Mouse (Mus musculus) cerebellum, adult 2 months (tissue): ENCODE results near the gene Ankmy1.

ENCODE experiments used
- CTCF ChIP-seq: fragments of 200-500 bp; IDR thresholded peaks from 2 replicates; pipeline ENCODE4 v1.5.1; 2011; ENCODE audit warnings: low read depth, mild to moderate bottlenecking, control low read depth, low read length, moderate library complexity, borderline replicate concordance; ENCODE audit not compliant: insufficient read depth
- POLR2A ChIP-seq: fragments of 200-500 bp; IDR thresholded peaks from 2 replicates; pipeline ENCODE4 v1.6.1; 2011; ENCODE audit warnings: low read length, control low read depth, borderline replicate concordance; ENCODE audit not compliant: insufficient read depth

DNA sequence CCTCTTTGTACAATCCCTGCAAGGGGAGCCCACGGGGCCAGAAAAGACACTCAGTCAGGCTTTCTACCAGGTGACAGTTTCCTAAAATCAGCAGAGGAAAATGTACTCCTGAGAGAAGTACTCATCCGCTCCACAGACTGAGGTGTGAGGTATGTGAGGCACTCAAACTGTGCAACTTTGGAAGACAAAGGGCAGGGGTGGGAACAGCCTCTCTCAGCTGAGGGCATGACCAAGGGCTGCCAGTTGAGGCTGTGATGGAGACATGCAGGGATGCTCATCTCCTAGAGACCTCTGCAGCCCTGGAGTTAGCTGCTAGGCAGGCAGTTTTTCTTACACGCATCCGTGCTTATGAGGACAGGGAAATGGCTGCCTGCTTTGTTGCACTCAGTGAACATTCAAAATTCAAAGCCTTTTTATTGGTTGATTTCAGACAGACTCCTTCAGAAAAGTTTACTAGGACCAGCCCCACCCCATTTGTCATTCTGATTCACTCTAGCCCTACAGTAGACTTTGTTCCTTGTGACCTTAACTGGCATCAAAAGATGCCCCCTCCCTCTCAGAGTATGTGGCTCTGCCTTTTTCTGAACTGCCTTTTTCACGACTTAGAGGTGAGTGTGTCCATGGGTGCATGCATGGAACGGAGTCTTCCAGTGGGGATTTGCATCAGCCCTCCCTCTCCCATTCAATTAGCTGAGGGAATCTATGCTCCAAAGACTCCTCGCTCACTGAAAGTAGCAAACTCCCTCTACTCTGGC is 13.6 kb downstream of the Ankmy1 start:
- TF ChIP-seq POLR2A = no peak
- TF ChIP-seq CTCF = no peak
